Mouse (Mus musculus) kidney, adult 2 months (tissue): ENCODE measurements around the gene Gm20431.

ENCODE experiments used
- CTCF ChIP-seq: fragments of 200-500 bp; conservative IDR thresholded peaks from 2 replicates; pipeline ENCODE4 v1.5.1; 2011; ENCODE audit warnings: low read depth, mild to moderate bottlenecking, control low read depth, low read length, moderate library complexity, mixed read lengths; ENCODE audit not compliant: insufficient read depth, insufficient read length
- POLR2A ChIP-seq: fragments of 200-500 bp; IDR thresholded peaks from one replicate; pipeline ENCODE4 v1.6.1; 2011; ENCODE audit warnings: low read depth, low read length, control low read depth

DNA sequence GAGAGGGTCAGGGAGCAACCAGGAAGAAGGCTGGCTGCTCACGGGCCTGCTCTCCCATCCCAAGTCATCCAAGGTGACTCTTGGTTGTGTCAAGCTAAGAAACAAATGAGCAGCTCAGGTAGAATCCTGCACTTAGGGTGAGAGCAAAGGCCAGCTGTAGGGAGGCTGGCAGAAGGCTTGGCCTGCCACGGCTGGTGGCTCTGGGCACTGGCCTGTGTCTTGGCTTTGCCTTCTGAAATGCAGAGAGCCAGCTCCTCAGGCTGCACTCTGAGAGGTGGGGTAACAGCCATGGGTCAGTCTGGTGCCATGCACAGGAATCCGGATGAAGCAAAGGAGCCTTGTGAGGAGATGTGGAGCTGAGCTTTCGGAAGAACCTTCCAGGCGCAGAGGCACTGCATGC lies 7.1 kb upstream of the Gm20431 start:
- TF ChIP-seq CTCF (no peak), POLR2A (no peak)
